Mouse (Mus musculus) midbrain, postnatal 0 days (tissue): ENCODE data around the gene Cd69. TPM values are rescaled to one million over a fixed set of nuclear protein-coding genes. Genes with fewer than 3 reads are reported as not detected.

Experiments
- ATAC-seq: fragments of 200-750 bp; cut with Nextera tagmentation; 2 replicates; pipeline ENCODE4 v1.8.0; 2017; ENCODE audit warnings: moderate number of reproducible peaks, mild to moderate bottlenecking, moderate TSS enrichment, moderate library complexity; ENCODE audit not compliant: low FRiP score
- DNase-seq: peaks from one replicate; pipeline ENCODE4 v3.0.0-alpha.2; 2015; ENCODE audit warnings: low spot score
- H3K27ac ChIP-seq: fragments of 300-500 bp; sonication (generic); 2 replicates; pipeline ENCODE4 v1.5.1; 2014; ENCODE audit warnings: low read depth, mild to moderate bottlenecking, low read length, mixed read lengths
- H3K27me3 ChIP-seq: fragments of 300-500 bp; sonication (generic); 2 replicates; pipeline ENCODE4 v1.6.1; 2014; ENCODE audit warnings: low read length, control low read depth, mixed read lengths; ENCODE audit not compliant: insufficient read depth
- H3K36me3 ChIP-seq: fragments of 300-500 bp; sonication (generic); 2 replicates; pipeline ENCODE4 v1.6.1; 2014; ENCODE audit warnings: low read length, control low read depth, mixed read lengths; ENCODE audit not compliant: insufficient read depth
- H3K4me1 ChIP-seq: fragments of 300-500 bp; sonication (generic); 2 replicates; pipeline ENCODE4 v1.6.1; 2014; ENCODE audit warnings: mild to moderate bottlenecking, control low read depth, antibody characterized with exemption, low read length, mixed read lengths; ENCODE audit not compliant: insufficient read depth
- H3K4me2 ChIP-seq: fragments of 300-500 bp; sonication (generic); 2 replicates; pipeline ENCODE4 v1.6.1; 2014; ENCODE audit warnings: low read depth, mild to moderate bottlenecking, low read length, mixed read lengths; ENCODE audit not compliant: poor library complexity, severe bottlenecking
- H3K4me3 ChIP-seq: fragments of 300-500 bp; sonication (generic); 2 replicates; pipeline ENCODE4 v1.5.1; 2014; ENCODE audit warnings: low read depth, mild to moderate bottlenecking, low read length, moderate library complexity
- H3K9ac ChIP-seq: fragments of 300-500 bp; sonication (generic); replicated peaks from 2 replicates; pipeline ENCODE4 v1.6.1; 2014; ENCODE audit warnings: mild to moderate bottlenecking, low read length, moderate library complexity, mixed read lengths; ENCODE audit not compliant: poor library complexity, severe bottlenecking
- H3K9me3 ChIP-seq: fragments of 300-500 bp; sonication (generic); 2 replicates; pipeline ENCODE4 v1.6.1; 2016; ENCODE audit warnings: low read length, control low read depth
- CTCF ChIP-seq: IDR thresholded peaks from 2 replicates; pipeline ENCODE4 v1.5.1; 2016; ENCODE audit warnings: antibody characterized with exemption, mild to moderate bottlenecking
- WGBS: fragments of 180-500 bp; shearing (Covaris S2); extraction: QIAGEN DNeasy Blood & Tissue Kit; methylation state at CpG from one replicate; pipeline ENCODE4 v1.1.7; 2014; 5-methylcytosine and 5-hydroxymethylcytosine counted together
- polyA plus RNA-seq: library from polyadenylated mRNA; unstranded; fragments of >200 nt; fragmentation: Nextera tagmentation; extraction: Ambion mirVana; gene quantifications from 2 replicates; pipeline ENCODE4 v1.2.1, GENCODE M21; 2015
- total RNA-seq: library from RNA; depleted of rRNA; stranded (reverse); fragments of >200 nt; gene quantifications from 2 replicates; pipeline ENCODE4 v1.2.3, GENCODE M21; 2014; rRNA removed

The Cd69 gene
- total and polyA plus RNA-seq, 2 experiments from 2014 or later = not detected

DNA sequence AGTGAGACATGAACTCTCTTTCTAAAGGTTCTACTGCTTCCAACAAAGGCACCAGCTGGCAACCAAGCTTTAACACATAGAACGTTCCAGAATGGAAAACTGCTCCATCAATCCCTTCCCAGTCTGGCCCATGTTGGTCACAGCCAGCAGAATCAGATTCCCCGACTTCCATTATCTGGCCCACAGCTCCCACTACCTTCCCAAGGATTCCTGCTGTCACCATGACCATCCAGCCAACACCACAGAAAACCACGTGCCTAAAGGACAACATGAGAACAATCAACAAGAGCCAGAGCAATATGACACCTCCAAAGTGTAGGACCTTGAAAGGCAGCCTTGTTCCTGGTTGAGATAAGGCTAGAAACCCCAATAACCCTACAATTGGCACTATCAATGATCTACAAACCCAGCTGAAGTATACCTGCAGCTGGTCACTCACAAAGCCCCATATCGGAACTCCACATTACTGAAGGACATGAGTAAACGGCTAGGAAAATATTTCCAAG, 57.0 kb downstream of the Cd69 start:
- no peak for ATAC-seq
- Histone ChIP-seq H3K27ac (no peak overlapping the region), H3K9me3 (no peaks in the 10 kb centered on the region), H3K27me3 (no peaks in the 10 kb centered on the region), H3K9ac (no peak overlapping the region), H3K4me1 (no peaks in the 10 kb centered on the region), H3K4me3 (no peak overlapping the region), H3K4me2 (no peak overlapping the region), H3K36me3 (no peaks in the 10 kb centered on the region)
- no peak for TF ChIP-seq CTCF
- 89% methylated on average over 5 of the region's 5 CpGs for WGBS
- DNase-seq = no peak

Other genes starting within 250 kb of the Cd69 start
- gene Klrb1f, start 229.5 kb downstream of the Cd69 start, total RNA-seq = 0.19 and 0.93 TPM in 2 replicates
- gene Klrb1f, start 229.5 kb downstream of the Cd69 start, polyA plus RNA-seq = 0.42 and 0.46 TPM in 2 replicates
- not detected in 2 replicates for gene Clec2e, start 174.5 kb downstream of the Cd69 start, total RNA-seq
- gene Clec2e, start 174.5 kb downstream of the Cd69 start, polyA plus RNA-seq = not detected in 2 replicates
- gene Clec2d, start 94.8 kb downstream of the Cd69 start, total RNA-seq = 11.0 and 12.9 TPM in 2 replicates
- 0.13 TPM in 1 of 2 replicates, not detected in the other for gene Clec2d, start 94.8 kb downstream of the Cd69 start, polyA plus RNA-seq
- gene 4922502D21Rik, start 56.4 kb upstream of the Cd69 start, total RNA-seq = not detected in 2 replicates
- gene 4922502D21Rik, start 56.4 kb upstream of the Cd69 start, polyA plus RNA-seq = not detected in 2 replicates
- gene Clec12a, start 67.3 kb upstream of the Cd69 start, total RNA-seq = 0.33 TPM in 1 of 2 replicates, not detected in the other
- 0.29 and 0.49 TPM in 2 replicates for gene Clec12a, start 67.3 kb upstream of the Cd69 start, polyA plus RNA-seq
- not detected in 2 replicates for gene Clec12b, start 110.4 kb upstream of the Cd69 start, total RNA-seq
- 0.23 and 0.37 TPM in 2 replicates for gene Clec12b, start 110.4 kb upstream of the Cd69 start, polyA plus RNA-seq
- gene Clec1b, start 121.9 kb upstream of the Cd69 start, total RNA-seq = not detected in 2 replicates
- 0.46 and 0.61 TPM in 2 replicates for gene Clec1b, start 121.9 kb upstream of the Cd69 start, polyA plus RNA-seq
- not detected in 2 replicates for gene Clec9a, start 133.4 kb upstream of the Cd69 start, total RNA-seq
- 0.07 and 0.44 TPM in 2 replicates for gene Clec9a, start 133.4 kb upstream of the Cd69 start, polyA plus RNA-seq
- 1.9 and 5.6 TPM in 2 replicates for gene Clec1a, start 176.6 kb upstream of the Cd69 start, total RNA-seq
- 2.6 and 2.8 TPM in 2 replicates for gene Clec1a, start 176.6 kb upstream of the Cd69 start, polyA plus RNA-seq
- gene Olr1, start 231.7 kb upstream of the Cd69 start, total RNA-seq = not detected in 2 replicates
- not detected in 2 replicates for gene Olr1, start 231.7 kb upstream of the Cd69 start, polyA plus RNA-seq
- not detected in 2 replicates for gene Tmem52b, start 237.1 kb upstream of the Cd69 start, total RNA-seq
- not detected in 2 replicates for gene Tmem52b, start 237.1 kb upstream of the Cd69 start, polyA plus RNA-seq